In the genomic region with DNA sequence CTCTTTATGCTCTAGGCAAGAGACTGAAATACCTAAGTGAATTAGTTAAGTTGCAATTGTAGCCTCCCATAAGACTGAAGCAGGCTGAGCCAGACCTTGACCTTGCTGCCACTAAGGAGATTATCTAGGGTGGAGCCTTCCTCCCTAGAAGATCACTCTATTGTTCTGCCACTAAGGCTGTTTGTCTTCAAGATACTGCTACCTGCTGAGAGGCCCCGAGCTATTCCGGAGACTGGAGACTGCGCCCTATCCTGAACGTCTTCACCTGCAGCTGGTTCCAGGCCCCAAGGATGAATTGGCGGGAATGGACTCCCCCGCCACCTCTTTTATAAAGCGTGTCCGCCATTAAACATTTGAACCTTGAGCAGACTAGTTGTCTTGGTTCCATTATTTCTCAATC, we compare ENCODE assay signal across 25 mouse cellular contexts.
DNase-seq lines count a peak whose midpoint lies in the region; ATAC-seq and TF ChIP-seq lines count a peak whose summit lies in the region.
"Had no signal": no experiment of that assay in that cellular context is flagged by ENCODE, and none has a peak within 500 bp of the region (broad histone marks: within the 10 kb centered on the region; RNA-seq: fewer than 3 reads in every experiment).

No protein-coding gene starts in this region.

- peaks cover 37% of the 10 kb centered on the region for H3K4me1 ChIP-seq in E14TG2a.4 (replicated peaks; ENCODE audit: low read depth, low read length)
- no peaks in the 10 kb centered on the region for H3K4me1 ChIP-seq in intestine, postnatal 0 days (replicated peaks; ENCODE audit: control insufficient read depth, insufficient read depth, low read length)
- H3K4me1 ChIP-seq: embryonic facial prominence, embryonic 10.5 days; embryonic facial prominence, embryonic 12.5 days; forebrain, embryonic 13.5 days; forebrain, embryonic 15.5 days had no signal

- H3K9ac ChIP-seq in intestine, postnatal 0 days (ENCODE audit: low read depth, low read length), result no peak overlapping the region
- H3K9ac ChIP-seq: embryonic facial prominence, embryonic 12.5 days; forebrain, embryonic 13.5 days; forebrain, embryonic 15.5 days; forebrain, postnatal 0 days had no signal

- 0 out of 2 replicates have a peak overlapping the region, but pooled peaks have one; percentile 5 for H3K4me3 ChIP-seq in E14TG2a.4 (replicated peaks; ENCODE audit: low read length)
- H3K4me3 ChIP-seq in intestine, postnatal 0 days (ENCODE audit: low read depth, low read length), result no peak overlapping the region
- H3K4me3 ChIP-seq: embryonic facial prominence, embryonic 10.5 days; embryonic facial prominence, embryonic 12.5 days; forebrain, embryonic 13.5 days; forebrain, embryonic 15.5 days had no signal

- no peak for ATAC-seq in intestine, postnatal 0 days
- ATAC-seq: CD4-positive, CD25-positive, alpha-beta regulatory T cell, adult 4 months; forebrain, embryonic 13.5 days; forebrain, embryonic 15.5 days; forebrain, postnatal 0 days; Patski had no signal

- no peak overlapping the region for H3K27ac ChIP-seq in intestine, postnatal 0 days (ENCODE audit: low read depth, low read length)
- H3K27ac ChIP-seq: embryonic facial prominence, embryonic 10.5 days; embryonic facial prominence, embryonic 12.5 days; forebrain, embryonic 13.5 days; forebrain, embryonic 15.5 days had no signal

- WGBS in intestine, postnatal 0 days, result 71% methylated on average over 8 of the region's 8 CpGs

- H3K36me3 ChIP-seq in E14TG2a.4 (ENCODE audit: insufficient read depth, low read length), result 0 out of 2 replicates have a peak, but pooled peaks cover 5% of the 10 kb centered on the region
- no peaks in the 10 kb centered on the region for H3K36me3 ChIP-seq in intestine, postnatal 0 days (ENCODE audit: control insufficient read depth, insufficient read depth)
- H3K36me3 ChIP-seq: embryonic facial prominence, embryonic 10.5 days; embryonic facial prominence, embryonic 12.5 days; forebrain, embryonic 15.5 days; G1E had no signal

- H3K27me3 ChIP-seq in E14TG2a.4 (ENCODE audit: insufficient read depth, low read length), result no peaks in the 10 kb centered on the region
- H3K27me3 ChIP-seq in intestine, postnatal 0 days (replicated peaks; ENCODE audit: control insufficient read depth, insufficient read depth, low read length), result no peaks in the 10 kb centered on the region
- H3K27me3 ChIP-seq: CH12.LX; embryonic facial prominence, embryonic 12.5 days; forebrain, embryonic 13.5 days; forebrain, embryonic 15.5 days had no signal

- peak; percentile 99 for DNase-seq in ES-CJ7 (ENCODE audit: low read depth, low spot score)
- peak; percentile 99 for DNase-seq in R1 (ENCODE audit: low read depth, low spot score)
- peak; percentile 97 for DNase-seq in ZHBTc4 (ENCODE audit: low read depth, low spot score)
- DNase-seq in adrenal gland, postnatal 36 days, result no peak
- DNase-seq in thymus, postnatal 25 days, result no peak
- DNase-seq: adrenal gland, adult 2 months; adrenal gland, postnatal 10 days; adrenal gland, postnatal 25 days; B cell, adult 2 months; cerebellum, adult 11-12 months; cerebellum, adult 2 months; cerebellum, adult 9-10 months; cerebellum, postnatal 10 days; cerebellum, postnatal 25 days; forebrain, postnatal 0 days had no signal

- H3K4me2 ChIP-seq in intestine, postnatal 0 days (replicated peaks; ENCODE audit: low read depth), result no peak overlapping the region
- H3K4me2 ChIP-seq: embryonic facial prominence, embryonic 12.5 days; forebrain, embryonic 13.5 days; forebrain, embryonic 15.5 days had no signal

- H3K9me3 ChIP-seq in E14TG2a.4 (ENCODE audit: low read length), result no peaks in the 10 kb centered on the region
- H3K9me3 ChIP-seq in intestine, postnatal 0 days (ENCODE audit: control insufficient read depth), result no peaks in the 10 kb centered on the region
- H3K9me3 ChIP-seq: embryonic facial prominence, embryonic 10.5 days; embryonic facial prominence, embryonic 12.5 days; forebrain, embryonic 13.5 days; forebrain, embryonic 15.5 days; G1E had no signal

- no peak for TF ChIP-seq CTCF in E14TG2a.4 (conservative IDR thresholded peaks at IDR 0.05; ENCODE audit: low read length)
- TF ChIP-seq CTCF in intestine, postnatal 0 days (IDR thresholded peaks at IDR 0.05; ENCODE audit: low read depth), result no peak

Comparison
In these comparisons a context has a peak if more than half of its experiments do, and no peak if none do; other contexts are left out.
1. DNase-seq: peak in ES-CJ7 (single experiment), R1 (single experiment) and ZHBTc4 (single experiment); none in adrenal gland, postnatal 36 days (0 of 2) and thymus, postnatal 25 days (single experiment).